Mouse (Mus musculus) spleen, postnatal 36 days (tissue): ENCODE results near the gene Col17a1.
A peak's percentile ranks its signal among the peaks of the same experiment; 100 is the strongest.

Source experiments
- DNase-seq, 2 experiments: peaks; one replicate each; pipeline ENCODE4 v3.0.0; 2022; ENCODE audit warnings: low spot score in 2 of 2, mixed read lengths in 1 of 2

The Col17a1 gene

DNA sequence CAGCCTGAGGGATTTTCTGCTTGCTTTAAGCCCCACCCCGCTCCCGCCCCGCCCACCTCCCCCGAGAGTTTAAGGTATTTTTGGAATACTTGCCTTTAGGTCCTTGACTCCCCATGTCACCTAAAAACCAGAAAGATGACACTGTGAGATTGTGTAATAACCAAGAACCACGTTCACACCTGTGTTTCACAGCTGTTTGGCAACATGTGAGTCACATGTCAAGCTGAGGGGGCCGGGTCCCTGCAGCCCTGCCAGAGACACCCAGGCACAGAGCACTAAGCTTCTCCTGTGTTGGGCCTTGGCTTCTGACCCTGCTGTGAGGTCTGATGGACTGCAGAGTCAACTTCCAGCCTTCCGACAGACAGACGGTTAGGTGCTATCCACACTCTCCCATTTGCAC, 24.3 kb downstream of the Col17a1 start:
- DNase-seq: no peak

DNA sequence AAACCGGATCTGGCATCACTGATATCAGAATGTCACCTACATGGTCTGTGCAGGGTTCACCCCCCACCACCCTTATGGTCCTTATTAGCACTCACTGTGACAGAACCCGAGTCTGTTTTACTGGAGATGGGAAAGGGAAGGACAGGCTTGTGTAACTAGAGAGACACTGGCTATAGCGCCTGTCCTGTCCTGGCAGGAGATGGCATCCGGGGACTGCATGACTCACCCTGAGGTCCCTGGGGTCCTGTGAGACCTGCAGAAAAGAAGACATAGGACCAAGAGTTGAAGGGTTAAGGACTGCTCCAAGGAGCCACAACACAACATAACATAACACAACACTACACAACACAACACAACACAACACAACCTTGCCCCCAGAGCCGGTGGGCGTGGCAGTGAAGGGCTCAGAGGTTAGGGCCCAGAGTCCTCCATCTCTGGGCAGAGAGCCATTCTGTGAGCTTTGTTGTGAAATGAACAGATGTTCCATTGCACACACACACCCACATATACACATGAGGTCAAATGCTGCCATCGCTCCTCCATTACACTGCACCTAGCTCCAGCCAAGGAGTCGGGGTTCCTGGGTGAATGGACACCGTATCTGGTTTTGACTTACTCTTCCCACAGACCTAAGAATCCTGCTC, 32.0 kb downstream of the Col17a1 start:
- no peak for DNase-seq

DNA sequence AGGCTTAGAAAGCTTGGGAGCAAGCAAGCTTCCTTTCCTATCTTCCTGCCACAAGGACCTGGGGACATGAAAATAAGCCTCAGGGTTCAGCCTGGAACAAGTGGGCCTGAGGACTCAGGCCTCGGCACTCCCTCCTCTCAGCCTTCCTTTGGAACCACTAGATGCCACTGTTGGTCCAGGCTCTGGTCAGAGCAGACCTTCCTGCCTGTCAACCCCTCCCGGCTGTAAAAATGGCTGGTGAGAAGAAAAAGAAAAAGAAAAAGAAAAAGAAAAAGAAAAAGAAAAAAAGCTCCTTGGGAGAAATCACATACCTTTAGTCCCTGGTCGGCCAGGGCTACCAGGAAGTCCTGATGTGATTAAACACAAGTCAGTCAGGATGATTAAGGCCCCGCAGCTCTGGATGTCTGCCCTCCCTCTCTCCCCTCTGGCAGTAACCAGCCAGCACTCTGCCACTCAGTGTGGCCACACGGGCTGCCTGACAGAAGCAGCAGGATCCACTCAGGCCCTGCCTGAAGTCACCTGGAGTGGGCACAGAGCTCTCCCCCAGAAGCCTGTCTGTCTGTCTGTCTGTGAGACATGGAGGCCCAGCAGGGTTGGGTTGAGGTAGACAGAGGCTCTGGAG, 32.9 kb downstream of the Col17a1 start:
- DNase-seq: peak; percentile 13 to 22

DNA sequence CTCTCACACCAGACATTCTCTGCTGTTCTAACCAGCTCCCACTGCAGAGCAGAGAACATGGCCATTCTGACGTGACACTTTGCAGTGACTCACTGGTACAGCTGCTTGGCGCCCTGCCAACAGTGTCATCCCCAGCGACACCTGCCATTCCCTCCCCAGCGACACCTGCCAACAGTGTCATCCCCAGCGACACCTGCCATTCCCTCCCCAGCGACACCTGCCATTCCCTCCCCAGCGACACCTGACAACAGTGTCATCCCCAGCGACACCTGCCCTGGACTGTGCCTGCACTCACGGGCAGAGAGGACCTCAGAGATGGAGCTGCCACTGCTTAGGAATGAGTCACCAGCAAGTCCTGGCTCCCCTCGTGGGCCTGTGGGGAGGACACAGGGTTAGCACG, 37.0 kb downstream of the Col17a1 start:
- no peak for DNase-seq

DNA sequence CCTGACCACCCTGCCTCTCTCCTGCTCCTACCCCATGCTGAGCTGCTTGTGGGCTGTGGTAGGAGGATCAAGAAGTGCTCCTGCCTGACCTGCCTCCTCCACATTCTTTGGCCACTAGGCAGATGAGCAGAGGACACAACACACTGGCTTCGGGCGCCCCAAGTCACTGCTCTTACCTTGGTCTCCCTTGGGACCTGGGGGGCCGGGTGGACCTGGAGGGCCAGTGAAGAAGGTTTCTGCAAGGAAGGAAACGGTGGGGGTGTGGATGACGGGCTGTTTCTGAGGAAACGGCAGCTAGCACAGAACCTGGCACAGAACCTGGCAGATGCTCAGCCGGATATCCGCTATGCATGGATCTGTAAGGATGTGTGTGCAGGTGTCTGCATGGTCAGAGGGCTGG, 38.7 kb downstream of the Col17a1 start:
- no peak for DNase-seq

DNA sequence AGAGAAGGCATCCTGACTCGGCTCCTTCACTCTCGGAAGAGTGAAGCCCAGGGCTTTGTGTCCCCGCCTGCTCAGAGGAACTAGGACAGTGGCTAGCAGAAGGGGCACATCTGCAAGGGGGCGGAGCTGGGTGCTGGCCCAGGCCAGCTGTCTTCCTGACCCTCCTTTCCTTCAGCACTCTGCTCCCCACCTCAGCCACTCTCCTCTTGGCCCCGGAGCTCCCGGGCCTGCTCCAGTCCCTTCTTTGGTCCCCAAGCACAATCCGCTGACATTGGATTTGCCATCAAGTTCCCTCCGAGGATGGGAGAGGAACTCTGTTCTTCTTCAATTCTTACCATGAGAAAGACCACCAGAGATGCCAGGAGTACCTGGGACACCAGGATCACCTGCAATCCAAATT, 39.6 kb downstream of the Col17a1 start:
- no peak for DNase-seq

DNA sequence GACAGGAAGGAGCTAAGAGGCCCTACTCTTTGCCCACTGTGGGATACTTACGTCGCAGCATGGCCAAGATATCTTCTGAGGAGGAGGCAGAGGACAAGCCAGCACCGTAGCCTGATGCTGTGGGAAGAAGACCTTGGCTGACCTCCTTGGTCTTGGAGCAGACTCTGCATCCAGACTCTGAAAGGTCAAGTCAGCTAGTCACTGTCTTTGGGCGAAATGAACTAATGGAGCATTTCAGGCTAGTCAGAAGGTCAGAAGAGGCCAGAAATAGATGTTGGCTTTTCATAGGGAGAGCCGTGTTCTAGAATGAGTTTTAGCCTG, 40.8 kb downstream of the Col17a1 start:
- DNase-seq: no peak

DNA sequence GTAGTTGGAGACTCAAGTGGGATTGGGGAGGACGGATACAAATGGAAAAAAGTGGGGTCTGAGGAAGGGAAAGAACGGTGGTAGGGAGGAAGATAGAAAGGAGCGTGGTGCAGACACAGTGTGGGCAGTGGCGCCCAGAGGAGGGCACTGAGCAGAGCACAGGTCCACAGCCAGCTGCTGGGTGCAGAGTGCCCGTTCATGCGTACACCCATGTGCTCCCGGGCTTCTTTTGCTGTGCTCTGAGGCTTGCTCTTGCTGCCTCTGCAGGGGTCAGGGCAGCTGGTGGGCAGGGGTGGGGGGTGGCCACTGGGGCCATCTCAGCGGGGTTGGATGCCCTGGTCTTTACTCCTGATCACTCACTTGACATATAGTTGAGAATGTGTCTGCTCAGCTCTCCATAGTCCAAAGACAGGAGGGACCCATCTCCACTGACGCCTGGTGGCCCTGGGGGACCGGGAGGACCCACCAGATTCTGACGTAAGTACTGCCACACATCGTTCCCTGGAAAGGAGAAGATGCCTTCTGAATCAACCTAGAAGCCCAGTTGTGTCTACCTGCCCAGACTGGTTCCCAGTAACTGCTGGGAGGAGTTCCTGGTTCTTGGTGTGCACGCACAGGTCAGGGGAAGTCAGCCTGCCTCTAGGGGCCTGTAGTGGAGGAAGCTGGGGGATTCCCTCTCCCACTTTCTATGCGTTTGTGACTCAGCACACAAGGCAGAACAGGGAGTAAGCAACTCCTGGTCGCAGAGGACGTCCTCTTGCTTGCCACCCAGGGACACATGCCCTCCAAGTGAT, 41.3 kb downstream of the Col17a1 start:
- DNase-seq: no peak

DNA sequence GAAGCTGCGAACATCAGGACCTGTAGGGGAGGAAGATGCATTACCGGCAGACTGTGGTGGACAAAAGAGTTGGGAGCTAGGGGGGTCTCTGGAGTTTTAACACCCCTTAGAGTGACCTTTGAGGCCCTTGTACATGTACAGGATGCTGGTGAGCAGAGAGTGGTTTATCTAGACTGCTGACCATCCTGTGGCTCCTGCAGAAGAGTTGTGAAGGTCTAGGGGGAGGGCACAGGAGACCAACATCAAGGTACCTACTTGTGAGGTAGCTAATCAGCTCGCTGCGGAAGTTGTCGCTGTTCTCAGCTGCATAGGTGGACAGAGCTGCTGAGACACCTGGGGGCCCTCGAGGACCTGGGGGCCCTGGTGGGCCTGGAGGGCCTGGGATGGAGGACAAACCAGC, 42.8 kb downstream of the Col17a1 start:
- DNase-seq: no peak

DNA sequence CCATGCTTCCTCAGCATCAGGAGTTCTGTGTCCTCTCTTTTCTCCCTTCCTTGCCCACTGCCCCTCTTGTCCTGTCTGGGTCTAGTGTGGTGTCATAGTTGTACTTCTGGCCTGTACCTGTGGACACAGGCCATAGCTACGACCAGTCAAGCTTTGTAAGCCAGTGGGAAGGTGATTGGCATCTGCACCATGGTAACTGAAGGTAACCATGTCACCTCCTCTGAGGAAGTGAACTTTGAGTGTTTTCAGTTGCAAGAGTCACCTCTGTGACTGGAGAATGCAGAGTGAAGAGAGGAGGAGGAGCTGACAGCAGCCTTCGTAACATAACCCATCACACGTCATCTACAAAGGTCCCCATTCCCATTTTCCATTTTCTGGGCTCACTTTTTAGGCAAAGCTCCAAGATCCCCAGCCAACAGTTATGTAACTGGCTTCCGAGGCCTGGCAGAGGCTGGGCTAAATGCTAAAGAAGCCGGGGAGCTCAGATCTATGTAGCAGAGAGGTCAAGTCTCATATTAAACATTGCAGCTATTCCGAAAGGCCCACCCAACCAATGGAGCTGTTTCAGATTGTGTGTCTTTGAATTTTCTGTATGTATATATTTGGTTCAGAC, 45.3 kb downstream of the Col17a1 start:
- DNase-seq: no peak

DNA sequence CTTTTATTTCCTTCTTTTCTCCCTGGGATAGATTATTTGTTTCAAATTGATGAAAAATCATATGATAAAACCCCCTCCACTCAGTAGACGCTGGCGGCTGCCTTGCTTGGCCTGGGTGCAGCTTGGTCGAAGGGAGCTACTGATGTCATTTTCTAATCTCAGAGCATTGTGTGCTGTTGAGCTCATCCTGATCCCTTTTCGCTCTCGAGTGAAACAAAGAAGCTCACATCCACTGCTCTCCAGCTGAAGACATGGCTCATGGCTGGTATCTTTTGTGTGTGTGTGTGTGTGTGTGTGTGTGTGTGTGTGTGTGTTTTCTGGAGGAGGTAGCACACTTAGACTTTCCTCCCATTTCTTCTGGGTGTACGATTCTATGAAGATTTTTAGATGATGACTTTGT, 46.3 kb downstream of the Col17a1 start:
- DNase-seq: no peak

DNA sequence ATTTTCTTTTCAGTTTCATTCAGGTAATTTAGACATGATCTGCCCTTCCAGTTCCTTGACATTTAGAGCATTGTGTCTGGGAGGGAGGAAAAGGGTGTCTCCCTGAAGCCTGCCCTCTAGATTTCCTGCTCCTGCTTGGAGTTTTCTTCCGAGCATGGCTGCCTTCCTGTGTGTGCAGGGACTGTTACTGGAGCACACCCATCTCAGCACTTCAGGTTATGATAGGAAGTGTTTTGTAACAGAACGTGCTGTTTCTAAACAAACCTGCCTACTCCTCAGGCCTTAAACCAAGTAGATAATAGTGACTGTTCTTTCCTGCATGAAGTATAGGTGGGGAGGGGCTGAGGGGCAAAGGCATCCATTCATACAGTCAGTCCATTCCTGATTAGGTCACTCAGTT, 48.0 kb downstream of the Col17a1 start:
- no peak for DNase-seq

DNA sequence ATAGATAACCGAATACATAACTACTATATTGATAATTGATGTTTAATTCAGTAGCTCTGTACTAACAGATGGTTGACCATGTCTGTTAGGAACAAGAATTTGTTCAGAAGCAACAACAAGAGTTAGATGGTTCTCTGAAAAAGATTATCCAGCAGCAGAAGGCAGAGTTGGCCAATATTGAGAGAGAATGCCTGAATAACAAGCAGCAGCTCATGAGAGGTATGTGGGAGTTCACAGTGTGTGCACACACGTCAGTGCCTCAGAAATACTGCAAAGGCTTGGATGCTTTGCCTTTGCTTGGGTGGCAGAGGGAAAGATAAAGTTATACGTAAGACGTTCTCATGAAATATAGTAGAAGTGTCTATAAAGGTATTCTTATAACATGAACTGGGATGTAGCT, 56.5 kb downstream of the Col17a1 start:
- DNase-seq: no peak

DNA sequence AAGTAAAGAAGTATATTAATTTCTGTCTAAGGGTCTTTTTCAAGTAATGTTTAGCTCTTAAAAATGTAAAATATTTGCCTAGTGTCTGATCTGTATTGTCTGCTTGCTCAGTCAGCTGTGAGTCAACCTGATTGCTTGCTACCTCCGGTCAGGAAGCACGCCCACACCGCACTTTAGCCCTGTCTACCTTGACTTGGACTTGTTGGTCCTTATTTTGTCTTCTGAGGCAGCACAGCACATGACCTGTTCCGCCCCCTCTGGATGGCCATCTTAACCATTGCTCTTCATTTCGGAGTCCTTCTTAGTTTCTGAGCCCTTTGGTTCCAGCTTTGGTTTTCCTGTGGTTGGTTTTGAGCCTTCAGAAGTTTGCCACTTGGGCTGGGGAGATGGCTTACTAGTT, 60.1 kb downstream of the Col17a1 start:
- DNase-seq: no peak

DNA sequence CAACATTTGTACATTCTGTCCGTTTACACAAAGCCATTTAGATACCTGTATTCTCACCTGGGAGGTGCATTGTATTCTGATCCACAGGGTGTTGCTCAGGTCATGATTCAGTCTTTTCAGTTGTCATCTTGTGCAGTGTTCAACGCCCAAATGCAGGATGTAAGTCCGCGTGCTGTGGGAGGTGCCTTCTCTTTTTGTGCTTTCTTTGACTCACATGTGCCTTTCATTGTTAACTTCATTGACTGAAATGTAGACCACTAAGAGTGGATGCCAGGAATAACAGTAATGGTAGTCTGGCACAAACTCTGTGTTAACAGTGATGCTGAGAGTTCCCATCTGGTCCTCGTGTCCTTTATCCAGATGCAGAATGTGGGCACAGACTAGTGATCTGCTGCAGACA, 61.5 kb downstream of the Col17a1 start:
- DNase-seq: no peak

DNA sequence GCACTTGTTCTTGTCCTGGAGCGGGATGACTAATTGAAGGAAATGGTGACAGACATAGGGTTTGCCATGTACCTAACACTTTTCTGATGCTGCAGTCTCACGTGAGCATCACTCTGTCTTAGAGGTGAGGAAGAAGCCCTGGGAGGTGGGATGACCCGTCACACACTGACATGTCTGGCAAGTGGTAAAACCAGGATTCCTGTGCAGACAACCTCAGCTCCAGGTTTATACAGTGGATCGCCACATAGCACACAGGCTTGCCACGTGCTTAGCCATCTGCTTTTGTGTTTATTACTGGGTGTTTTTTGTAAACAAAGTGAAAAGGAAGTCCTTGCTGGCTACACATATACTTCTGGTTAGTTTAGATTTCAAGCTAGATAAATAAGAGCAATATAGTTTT, 62.8 kb downstream of the Col17a1 start:
- DNase-seq: no peak

DNA sequence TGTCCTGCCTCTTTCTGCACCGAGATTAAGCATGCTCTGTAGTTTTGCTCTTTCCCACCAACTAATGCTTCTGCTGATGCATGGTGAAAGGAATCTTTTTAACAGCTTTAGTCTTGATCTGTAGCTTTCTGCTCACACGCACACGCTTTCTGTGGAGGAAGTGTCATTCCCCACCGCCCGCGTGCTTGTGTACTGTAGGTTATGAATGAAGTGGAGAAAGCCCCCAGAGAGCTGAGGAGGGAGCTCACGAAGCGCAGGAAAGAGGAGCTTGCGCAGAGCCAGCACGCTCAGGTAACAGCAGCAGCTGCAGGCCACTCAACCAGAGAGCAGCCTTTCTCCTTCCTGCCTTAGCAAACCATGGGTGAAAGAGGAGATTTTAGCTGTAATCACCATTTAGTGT, 64.4 kb downstream of the Col17a1 start:
- no peak for DNase-seq

DNA sequence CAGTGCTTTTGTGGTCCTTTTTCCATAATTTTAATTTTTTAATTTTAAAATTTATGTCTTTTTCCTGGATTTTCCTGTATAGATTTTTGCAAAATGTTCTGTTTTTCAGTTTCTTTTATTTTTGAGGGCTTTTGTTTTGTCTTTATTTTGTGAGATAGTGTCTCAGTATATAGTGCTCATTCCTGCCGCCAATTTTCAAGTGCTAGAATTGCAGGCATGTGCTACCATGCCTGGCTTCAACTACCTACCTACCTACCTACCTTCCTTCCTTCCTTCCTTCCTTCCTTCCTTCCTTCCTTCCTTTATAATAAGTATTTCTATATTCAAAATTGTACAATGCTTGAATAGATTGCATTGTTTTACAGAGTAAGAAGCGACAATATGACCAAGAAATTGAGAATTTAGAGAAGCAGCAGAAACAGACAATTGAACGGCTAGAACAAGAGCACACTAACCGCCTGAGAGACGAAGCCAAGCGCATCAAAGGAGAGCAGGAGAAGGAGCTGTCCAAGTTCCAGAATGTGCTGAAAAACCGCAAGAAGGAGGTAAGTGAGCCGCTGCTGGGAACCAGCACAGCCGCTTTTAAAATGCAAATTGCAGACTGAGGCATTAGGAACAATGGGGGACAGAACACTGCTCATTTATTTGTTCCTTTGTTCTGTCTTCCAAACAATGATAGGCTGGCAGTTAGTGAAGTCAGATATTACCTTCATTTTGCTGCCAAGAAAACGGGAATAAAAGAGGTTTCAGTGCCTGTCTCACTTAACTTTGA, 66.8 kb downstream of the Col17a1 start:
- no peak for DNase-seq

DNA sequence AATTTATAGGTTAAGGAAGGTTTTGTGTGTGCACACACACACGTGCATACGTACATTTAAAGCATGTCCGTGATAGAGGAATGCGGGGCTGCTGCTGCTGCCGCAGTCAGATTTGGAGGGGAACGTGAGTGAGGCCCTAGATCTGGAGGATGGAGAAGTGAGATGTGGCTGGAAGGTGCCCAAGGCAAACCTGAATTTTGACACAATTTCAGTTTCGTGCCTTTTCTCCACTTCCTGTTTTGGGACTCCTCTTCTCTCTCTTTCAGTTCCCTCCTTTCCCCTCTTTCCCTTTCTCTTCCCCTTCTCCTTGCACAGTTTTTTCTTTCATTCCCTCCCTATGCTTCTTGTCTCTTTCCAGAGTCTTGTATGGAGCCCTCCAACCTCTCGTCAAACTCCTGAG, 70.4 kb downstream of the Col17a1 start:
- DNase-seq: no peak

DNA sequence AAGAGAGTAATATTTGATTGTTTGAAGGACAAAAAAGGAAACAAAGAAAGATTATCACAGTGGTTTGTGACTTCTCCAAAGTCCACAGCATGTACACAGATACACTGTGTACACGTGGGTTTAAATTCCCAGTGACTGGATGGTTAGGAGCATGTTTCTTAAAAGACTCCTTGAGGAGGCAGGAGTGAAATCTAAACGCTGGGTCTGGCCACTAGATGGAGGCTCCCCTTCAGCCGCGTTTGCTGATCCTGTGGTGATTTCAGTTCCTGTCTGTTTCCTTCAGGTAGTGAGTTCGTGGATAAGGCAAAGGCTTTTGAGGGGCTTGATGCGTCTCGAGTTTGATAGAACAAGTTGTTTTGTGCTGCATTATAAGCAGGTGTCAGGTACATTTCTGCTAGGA, 78.5 kb downstream of the Col17a1 start:
- DNase-seq: no peak

DNA sequence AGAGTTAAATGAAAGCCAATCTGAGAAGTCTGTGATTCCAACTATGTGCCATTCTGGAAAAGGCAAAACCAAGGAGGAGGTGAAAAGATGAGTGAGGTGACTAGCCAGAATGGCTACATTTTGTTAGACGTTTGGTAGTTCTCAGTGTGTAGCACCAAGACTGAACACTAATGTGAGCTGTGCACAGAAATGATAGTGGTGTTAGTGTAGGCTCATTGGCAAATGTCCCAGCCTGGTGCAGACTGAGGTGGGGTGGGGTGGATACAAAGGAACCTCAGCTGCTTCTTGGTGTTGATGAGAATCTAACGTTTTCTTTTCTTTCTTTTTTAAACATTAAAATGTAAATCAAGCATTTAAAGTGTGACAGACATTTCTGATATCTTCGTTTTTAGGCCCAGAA, 83.4 kb downstream of the Col17a1 start:
- peak; percentile 7 to 8 for DNase-seq
